Mouse (Mus musculus): ENCODE data around the gene Isoc2b. TPM values are rescaled to one million over a fixed set of nuclear protein-coding genes. Genes with fewer than 3 reads are reported as not detected.
"Not testable (repeated sequence)": the region's sequence is repeated elsewhere in the genome, so short reads cannot be mapped to it uniquely, and the experiment has no call there.

Isoc2b gene
- polyA plus RNA-seq, 1 experiment from 2014 or later, result 11.0 TPM

- peak; percentile 49 for DNase-seq (ENCODE audit: low spot score)
- Histone ChIP-seq H3K9me3 (replicated peaks; ENCODE audit: low read length) (no peaks in the 10 kb centered on the region), H3K4me1 (replicated peaks; ENCODE audit: insufficient read depth, low read length) (peaks cover 8% of the 10 kb centered on the region), H3K9ac (ENCODE audit: low read depth, low read length) (peak overlapping the region; percentile 44; the same call in 1 of the 2 replicates), H3K4me3 (replicated peaks; ENCODE audit: low read depth, low read length) (peak overlapping the region; percentile 24), H3K4me2 (ENCODE audit: low read length) (peak overlapping the region; percentile 61), H3K27ac (no peak overlapping the region), H3K27me3 (ENCODE audit: insufficient read depth, low read length) (no peaks in the 10 kb centered on the region), H3K36me3 (ENCODE audit: insufficient read depth, low read length) (no peaks in the 10 kb centered on the region)
- WGBS, result 9% methylated on average over 19 of the region's 19 CpGs
- TF ChIP-seq CTCF (IDR thresholded peaks at IDR 0.05; ENCODE audit: low read depth), result no peak; the same call in 1 of the 2 replicates
- ATAC-seq (replicated peaks; ENCODE audit: low FRiP score, low read depth), result no peak
Observed at GRCm38 (mm10) chr7:4899649-4900522, 29.8 kb upstream of the Isoc2b start.

GRCm38 (mm10) chr7:4898851-4899648 lies 29.0 kb upstream of the Isoc2b start:
- 17% methylated on average over 17 of the region's 18 CpGs for WGBS
- no peaks in the 10 kb centered on the region for H3K9me3 ChIP-seq (replicated peaks; ENCODE audit: low read length)
- DNase-seq (ENCODE audit: low spot score) (peak; percentile 28), ATAC-seq (replicated peaks; ENCODE audit: low FRiP score, low read depth) (peak; percentile 48)
- no peaks in the 10 kb centered on the region for H3K36me3 ChIP-seq (ENCODE audit: insufficient read depth, low read length)
- no peaks in the 10 kb centered on the region for H3K27me3 ChIP-seq (ENCODE audit: insufficient read depth, low read length)
- peaks cover 8% of the 10 kb centered on the region for H3K4me1 ChIP-seq (replicated peaks; ENCODE audit: insufficient read depth, low read length)
- TF ChIP-seq CTCF (IDR thresholded peaks at IDR 0.05; ENCODE audit: low read depth), result no peak
- peak overlapping the region; percentile 24 for H3K4me3 ChIP-seq (replicated peaks; ENCODE audit: low read depth, low read length)
- peak overlapping the region; percentile 61 for H3K4me2 ChIP-seq (ENCODE audit: low read length)
- peak overlapping the region; percentile 44; the same call in 1 of the 2 replicates for H3K9ac ChIP-seq (ENCODE audit: low read depth, low read length)
- H3K27ac ChIP-seq, result no peak overlapping the region

- Histone ChIP-seq H3K9me3 (replicated peaks; ENCODE audit: low read length) (no peaks in the 10 kb centered on the region), H3K4me1 (replicated peaks; ENCODE audit: insufficient read depth, low read length) (peaks cover 8% of the 10 kb centered on the region), H3K36me3 (ENCODE audit: insufficient read depth, low read length) (no peaks in the 10 kb centered on the region), H3K9ac (ENCODE audit: low read depth, low read length) (no peak overlapping the region), H3K27me3 (ENCODE audit: insufficient read depth, low read length) (no peaks in the 10 kb centered on the region), H3K27ac (no peak overlapping the region), H3K4me3 (replicated peaks; ENCODE audit: low read depth, low read length) (no peak overlapping the region), H3K4me2 (ENCODE audit: low read length) (no peak overlapping the region)
- no peak for ATAC-seq (replicated peaks; ENCODE audit: low FRiP score, low read depth)
- DNase-seq (ENCODE audit: low spot score), result no peak
- WGBS, result 48% methylated on average over 11 of the region's 11 CpGs
- TF ChIP-seq CTCF (IDR thresholded peaks at IDR 0.05; ENCODE audit: low read depth), result no peak
Observed at GRCm38 (mm10) chr7:4895186-4895585, 25.1 kb upstream of the Isoc2b start.

- Histone ChIP-seq H3K36me3 (ENCODE audit: insufficient read depth, low read length) (no peaks in the 10 kb centered on the region), H3K27me3 (ENCODE audit: insufficient read depth, low read length) (no peaks in the 10 kb centered on the region), H3K27ac (no peak overlapping the region), H3K4me3 (replicated peaks; ENCODE audit: low read depth, low read length) (no peak overlapping the region), H3K4me2 (ENCODE audit: low read length) (no peak overlapping the region), H3K9me3 (replicated peaks; ENCODE audit: low read length) (no peaks in the 10 kb centered on the region), H3K9ac (ENCODE audit: low read depth, low read length) (no peak overlapping the region), H3K4me1 (replicated peaks; ENCODE audit: insufficient read depth, low read length) (no peaks in the 10 kb centered on the region)
- ATAC-seq (replicated peaks; ENCODE audit: low FRiP score, low read depth) (no peak), DNase-seq (ENCODE audit: low spot score) (no peak)
- TF ChIP-seq CTCF (IDR thresholded peaks at IDR 0.05; ENCODE audit: low read depth), result no peak
- WGBS, result 56% methylated on average over 4 of the region's 4 CpGs
Observed at GRCm38 (mm10) chr7:4886680-4887079, 16.6 kb upstream of the Isoc2b start.

- not testable (repeated sequence) for DNase-seq (ENCODE audit: low spot score); H3K36me3 ChIP-seq (ENCODE audit: insufficient read depth, low read length); H3K27me3 ChIP-seq (ENCODE audit: insufficient read depth, low read length); H3K9me3 ChIP-seq (replicated peaks; ENCODE audit: low read length); H3K4me3 ChIP-seq (replicated peaks; ENCODE audit: low read depth, low read length); H3K4me2 ChIP-seq (ENCODE audit: low read length); H3K9ac ChIP-seq (ENCODE audit: low read depth, low read length); H3K4me1 ChIP-seq (replicated peaks; ENCODE audit: insufficient read depth, low read length); H3K27ac ChIP-seq; ATAC-seq (replicated peaks; ENCODE audit: low FRiP score, low read depth)
- WGBS, result 59% methylated on average over 1 of the region's 1 CpGs
Observed at GRCm38 (mm10) chr7:4879036-4879435, 9.0 kb upstream of the Isoc2b start.

GRCm38 (mm10) chr7:4878186-4878585 lies 8.1 kb upstream of the Isoc2b start:
- TF ChIP-seq CTCF (IDR thresholded peaks at IDR 0.05; ENCODE audit: low read depth), result peak; percentile 51
- H3K4me2 ChIP-seq (ENCODE audit: low read length), result peak overlapping the region; percentile 78; the same call in 1 of the 2 replicates
- no peak overlapping the region for H3K9ac ChIP-seq (ENCODE audit: low read depth, low read length)
- no peak overlapping the region for H3K4me3 ChIP-seq (replicated peaks; ENCODE audit: low read depth, low read length)
- H3K27me3 ChIP-seq (ENCODE audit: insufficient read depth, low read length), result no peaks in the 10 kb centered on the region
- H3K27ac ChIP-seq, result no peak overlapping the region
- H3K4me1 ChIP-seq (replicated peaks; ENCODE audit: insufficient read depth, low read length), result peaks cover 7% of the 10 kb centered on the region; the same call in 1 of the 2 replicates
- DNase-seq (ENCODE audit: low spot score), result no peak
- H3K36me3 ChIP-seq (ENCODE audit: insufficient read depth, low read length), result no peaks in the 10 kb centered on the region
- no peak for ATAC-seq (replicated peaks; ENCODE audit: low FRiP score, low read depth)
- H3K9me3 ChIP-seq (replicated peaks; ENCODE audit: low read length), result no peaks in the 10 kb centered on the region
